Mouse (Mus musculus): ENCODE results near the gene Map7.

The Map7 gene

GRCm38 (mm10) chr10:20153507-20153906, 5.2 kb downstream of the Map7 start:
- DNase-seq, result no peak

GRCm38 (mm10) chr10:20155401-20155800, 7.1 kb downstream of the Map7 start:
- no peak for DNase-seq

DNA sequence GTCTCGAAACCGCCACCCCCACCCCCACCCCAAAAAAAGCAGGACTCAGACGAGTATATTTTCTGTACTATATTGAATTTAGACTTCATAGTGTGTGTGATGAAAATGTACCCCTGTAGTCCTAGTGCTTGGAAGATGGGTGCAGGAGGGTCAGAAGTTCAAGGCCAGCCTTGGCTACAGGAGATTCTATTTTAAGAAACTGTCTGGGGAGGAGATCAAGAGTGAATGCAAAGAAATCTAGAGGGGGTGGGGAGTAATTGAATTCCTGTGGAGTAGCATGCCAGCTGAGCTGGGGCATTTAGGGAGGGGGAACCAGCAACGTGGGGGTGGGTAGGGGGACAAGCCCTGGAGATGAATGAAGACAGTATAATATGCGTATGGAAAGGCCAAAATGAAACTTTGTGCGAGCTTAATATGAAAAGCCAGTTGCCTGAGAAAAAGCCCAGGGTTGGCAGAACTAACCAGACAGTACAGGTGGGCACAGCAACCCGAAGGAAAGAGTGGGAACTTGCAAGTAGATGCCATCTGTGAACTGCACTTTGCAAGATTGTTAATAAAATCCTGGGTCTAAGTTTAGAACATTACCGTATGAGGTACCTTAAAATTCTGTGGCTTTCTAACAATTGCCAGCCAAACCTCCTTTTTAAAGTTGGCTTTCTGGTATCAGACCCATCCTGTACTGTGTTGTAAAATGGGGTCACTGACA, 8.9 kb downstream of the Map7 start:
- DNase-seq, result no peak

- no peak for DNase-seq
Observed at GRCm38 (mm10) chr10:20158756-20159155, 10.5 kb downstream of the Map7 start.

- no peak for DNase-seq
Observed at GRCm38 (mm10) chr10:20159308-20159707, 11.0 kb downstream of the Map7 start.

DNA sequence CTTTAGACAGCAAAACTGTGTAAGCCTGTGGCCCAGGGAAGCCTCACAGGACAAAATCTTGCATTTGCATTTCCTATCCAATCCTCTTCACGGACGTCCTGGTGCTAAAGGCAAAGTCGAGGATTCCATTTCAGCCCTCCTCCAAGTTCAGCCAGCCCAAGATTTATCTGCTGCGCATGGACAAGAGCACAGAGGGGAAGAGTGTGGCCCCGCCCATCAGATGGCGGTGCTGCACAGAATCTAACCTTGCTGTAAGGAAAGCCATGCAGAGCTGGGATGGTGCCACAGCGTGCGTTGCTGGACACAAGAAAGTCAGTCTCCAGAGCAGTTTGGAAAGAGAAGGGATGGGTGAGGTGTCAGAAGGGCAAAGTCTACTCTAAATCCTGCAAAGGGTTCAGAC, 12.6 kb downstream of the Map7 start:
- no peak for DNase-seq

GRCm38 (mm10) chr10:20164810-20165209, 16.5 kb downstream of the Map7 start:
- no peak for DNase-seq

GRCm38 (mm10) chr10:20166797-20167196, 18.5 kb downstream of the Map7 start:
- no peak for DNase-seq

- no peak for DNase-seq
Observed at GRCm38 (mm10) chr10:20167467-20167866, 19.2 kb downstream of the Map7 start.

GRCm38 (mm10) chr10:20169182-20169674, 21.0 kb downstream of the Map7 start:
- no peak for DNase-seq

GRCm38 (mm10) chr10:20169927-20170604, 21.8 kb downstream of the Map7 start:
- DNase-seq, result no peak

DNA sequence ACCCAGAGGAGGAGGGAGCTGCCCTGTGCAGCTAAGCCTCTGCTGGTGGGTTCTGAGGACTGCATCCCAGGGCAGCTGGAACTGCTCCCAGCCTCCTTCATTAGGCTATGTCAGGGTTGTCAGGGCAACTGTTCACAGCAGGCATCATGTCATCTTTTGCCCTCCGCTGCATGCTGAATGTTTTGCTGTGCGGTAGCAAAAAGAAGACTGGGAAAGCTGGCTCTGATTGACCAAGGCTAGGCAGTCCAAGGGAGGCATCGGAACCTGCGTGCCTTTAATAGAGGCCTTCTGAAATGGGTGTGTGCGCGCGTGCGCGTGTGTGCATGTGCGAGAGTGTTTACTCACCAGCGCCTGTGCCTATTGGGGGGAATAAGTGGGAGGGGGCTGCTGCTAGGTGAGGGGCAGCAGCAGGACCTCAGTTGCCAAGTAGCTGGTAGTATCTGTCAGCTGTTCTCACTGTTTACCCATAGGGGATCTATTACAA, 22.4 kb downstream of the Map7 start:
- DNase-seq, result no peak

DNA sequence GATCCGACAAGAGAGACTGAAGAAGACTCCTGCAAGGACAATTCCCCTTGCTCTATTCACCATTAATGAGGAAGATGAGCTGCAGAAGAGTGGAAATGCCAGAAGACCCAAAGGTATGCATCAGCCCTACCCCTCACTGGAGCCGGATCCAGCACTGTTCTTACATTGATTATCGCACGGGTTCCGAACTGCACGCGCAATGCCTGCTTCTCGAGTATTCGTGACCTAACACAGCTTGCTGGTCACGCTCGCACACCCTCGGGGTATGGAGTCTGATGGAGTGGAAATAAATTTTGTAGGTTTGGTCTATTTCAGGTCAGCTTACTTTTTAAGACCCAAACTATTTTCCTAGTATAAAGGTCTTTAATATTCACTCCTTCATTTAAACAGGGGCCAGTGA, 22.9 kb downstream of the Map7 start:
- DNase-seq, result no peak

DNA sequence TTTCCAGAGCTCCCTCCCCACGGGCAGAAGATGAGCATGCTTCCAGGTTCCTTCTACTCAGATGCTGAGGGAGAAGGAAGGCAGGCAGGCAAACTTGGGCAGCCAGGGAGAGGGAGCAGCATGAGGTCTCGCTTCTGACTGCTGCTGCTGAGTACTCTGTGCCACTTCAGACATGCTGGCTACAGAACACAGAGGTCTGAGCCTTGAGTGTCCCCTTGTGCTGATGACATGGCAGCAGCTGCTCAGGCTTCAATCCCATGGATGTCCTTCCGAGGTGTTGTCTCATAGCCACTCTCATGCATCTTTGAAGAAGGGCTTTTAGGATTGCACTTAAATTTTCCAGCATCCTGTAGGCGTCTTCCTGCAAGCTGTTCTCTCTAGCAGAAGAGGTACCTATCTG, 23.5 kb downstream of the Map7 start:
- no peak for DNase-seq

- no peak for DNase-seq
Observed at GRCm38 (mm10) chr10:20173733-20174132, 25.5 kb downstream of the Map7 start.

- DNase-seq, result no peak
Observed at GRCm38 (mm10) chr10:20176054-20176453, 27.8 kb downstream of the Map7 start.

- DNase-seq, result no peak
Observed at GRCm38 (mm10) chr10:20178807-20179605, 30.7 kb downstream of the Map7 start.

DNA sequence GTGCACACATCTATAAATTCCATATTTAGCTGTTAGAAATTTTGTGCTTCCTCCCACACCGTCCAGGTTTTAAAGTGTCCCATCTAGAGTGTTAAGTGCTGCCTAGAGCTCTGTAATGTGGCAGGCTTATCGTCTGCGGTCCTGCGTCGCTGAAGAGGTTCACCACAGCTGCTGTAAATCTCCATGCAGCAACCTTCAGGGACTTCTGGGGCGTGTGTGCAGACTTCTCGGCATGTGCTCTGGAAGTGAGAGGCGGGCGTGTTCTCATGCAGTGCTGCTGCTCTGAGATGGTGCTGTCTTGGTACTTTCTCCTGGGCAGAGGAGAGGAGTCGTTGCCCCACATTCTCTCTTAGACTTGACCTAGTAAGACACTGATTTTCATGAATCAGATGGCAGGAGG, 32.9 kb downstream of the Map7 start:
- no peak for DNase-seq

DNA sequence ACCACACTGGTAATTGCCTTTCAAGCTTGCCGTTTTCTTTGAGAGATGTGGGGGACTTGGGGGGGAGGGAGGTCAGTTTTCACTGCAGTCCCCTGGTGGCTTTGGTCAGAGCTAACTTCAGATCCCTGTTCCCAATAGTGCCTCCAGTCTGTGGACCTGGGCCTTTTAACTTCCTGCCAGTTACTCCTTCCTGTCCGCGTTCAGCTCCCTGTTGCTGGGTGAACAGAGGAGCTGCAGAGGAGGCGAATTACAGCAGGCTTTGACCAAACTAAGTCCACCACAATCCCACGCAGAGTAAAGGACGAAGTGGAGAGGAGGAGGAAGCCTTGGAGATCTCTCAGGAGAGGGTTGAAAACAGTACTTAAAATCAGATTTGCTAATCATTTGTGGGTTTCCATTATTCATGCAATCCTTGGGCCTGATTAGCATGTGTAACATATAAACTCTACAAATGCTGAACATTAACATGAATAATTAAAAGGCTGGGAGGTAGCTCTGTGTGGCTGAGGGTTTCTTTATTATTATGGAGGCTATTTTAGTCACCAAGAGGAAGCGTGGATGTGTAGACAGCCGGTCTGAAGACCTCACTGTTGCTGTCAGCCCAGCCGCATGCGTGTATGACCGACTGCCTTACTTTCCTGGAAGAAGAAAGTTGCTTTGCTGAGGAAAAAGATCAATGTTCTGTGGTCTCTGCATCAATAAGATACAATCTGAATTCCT, 33.6 kb downstream of the Map7 start:
- no peak for DNase-seq

DNA sequence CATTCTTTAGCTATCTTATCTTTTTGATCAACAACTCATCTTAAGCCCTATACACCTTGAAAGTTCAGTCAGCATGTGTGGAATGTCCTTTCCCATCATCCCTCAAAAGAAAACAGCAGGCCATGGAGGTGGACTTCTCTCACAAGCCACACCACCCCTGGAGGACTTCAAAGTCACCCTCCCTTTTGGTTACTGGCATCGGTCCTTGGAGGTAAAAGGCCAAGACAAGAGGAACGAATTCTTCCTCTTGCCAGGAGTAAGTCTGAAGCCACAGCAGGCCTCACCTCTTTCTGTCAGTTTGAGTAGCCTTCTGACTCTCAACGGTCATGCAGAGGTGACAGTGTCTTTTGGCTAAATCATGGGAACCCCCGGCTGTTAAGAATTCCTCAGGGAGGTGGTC, 36.1 kb downstream of the Map7 start:
- DNase-seq, result no peak

GRCm38 (mm10) chr10:20185264-20185663, 37.0 kb downstream of the Map7 start:
- DNase-seq, result no peak

GRCm38 (mm10) chr10:20185806-20186205, 37.5 kb downstream of the Map7 start:
- DNase-seq, result no peak

DNA sequence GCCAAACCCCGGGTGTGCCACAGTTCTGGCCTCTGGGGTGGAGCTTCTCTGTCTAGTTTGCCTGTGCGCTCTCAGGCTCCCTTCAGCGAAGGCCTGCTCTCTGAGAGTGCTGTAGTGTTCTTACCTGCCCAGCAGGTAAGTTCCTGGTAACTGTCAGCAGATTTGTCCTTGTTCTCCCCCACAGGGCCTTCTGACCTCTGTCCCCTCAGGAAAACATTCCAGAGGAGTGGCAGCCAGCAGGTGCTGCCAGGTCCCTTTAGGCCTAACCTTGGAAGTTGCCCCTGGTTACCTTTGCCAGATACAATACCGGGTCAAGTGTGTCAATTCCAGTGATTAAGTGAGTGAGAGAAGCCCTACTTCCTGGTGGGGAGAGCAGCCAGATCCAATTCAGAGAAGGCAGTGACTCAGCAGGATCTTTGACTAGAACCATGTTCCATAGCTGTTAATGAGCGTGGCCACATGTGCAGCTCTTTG, 38.6 kb downstream of the Map7 start:
- no peak for DNase-seq

Data from spleen, adult 18-20 months (tissue).